Mouse (Mus musculus): ENCODE measurements around the gene Spata17.

DNA sequence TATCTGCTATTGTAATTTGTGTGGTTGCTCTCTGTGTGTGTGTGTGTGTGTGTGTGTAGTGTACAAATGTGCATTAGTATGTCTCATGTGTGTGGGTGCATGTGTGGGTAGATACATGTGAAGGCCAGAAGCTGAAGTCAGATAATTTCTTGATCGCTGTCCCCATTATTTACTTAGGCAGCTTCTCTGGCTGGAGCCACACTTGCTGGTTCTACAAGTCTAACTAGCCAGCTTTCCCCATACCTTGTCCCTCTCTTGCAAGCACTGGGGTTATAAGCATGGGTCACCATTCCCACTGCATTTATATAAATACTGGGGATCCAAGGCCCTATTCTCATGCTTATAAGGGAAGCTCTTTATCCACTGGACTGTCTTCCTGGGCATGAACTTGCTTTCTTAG lies 39.3 kb downstream of the Spata17 start:
- no peak for TF ChIP-seq CTCF (IDR thresholded peaks at IDR 0.05; ENCODE audit: low read depth, low read length)
- no peak for TF ChIP-seq POLR2A (IDR thresholded peaks at IDR 0.05; ENCODE audit: borderline replicate concordance, low read depth, low read length)

Measured in bone marrow macrophage, adult 2 months (primary cell).